Mouse (Mus musculus) MEL (cell line): Measurements from ENCODE around the gene Zfp345.

Experiments
- CTCF ChIP-seq, 3 experiments: IDR thresholded peaks in 2 of 3; conservative IDR thresholded peaks in 1 of 3; 2 replicates each; pipeline ENCODE4 v1.5.1; 2011 to 2012; ENCODE audit warnings: low read length in 3 of 3, low read depth in 2 of 3, mild to moderate bottlenecking in 2 of 3, improper control_type of control experiment in 1 of 3, inconsistent platforms in 1 of 3, mixed read lengths in 1 of 3, moderate library complexity in 1 of 3; ENCODE audit not compliant: control insufficient read depth in 1 of 3, insufficient read depth in 1 of 3, poor library complexity in 1 of 3, severe bottlenecking in 1 of 3
- GATA1 ChIP-seq: IDR thresholded peaks from 2 replicates; pipeline ENCODE4 v1.6.1; 2011; ENCODE audit warnings: low read depth, low read length, improper control_type of control experiment
- MAFK ChIP-seq: IDR thresholded peaks from 2 replicates; pipeline ENCODE4 v1.6.1; 2011; ENCODE audit warnings: low read depth, mild to moderate bottlenecking, low read length, improper control_type of control experiment, borderline replicate concordance
- MAX ChIP-seq: IDR thresholded peaks from 2 replicates; pipeline ENCODE4 v1.6.1; 2011; ENCODE audit warnings: low read length, improper control_type of control experiment
- TAL1 ChIP-seq: IDR thresholded peaks from 2 replicates; pipeline ENCODE4 v1.6.1; 2012; ENCODE audit warnings: mild to moderate bottlenecking, inconsistent platforms, low read length, moderate library complexity, mixed read lengths

- TF ChIP-seq TAL1, result no peak
- TF ChIP-seq MAX, result no peak
- no peak for TF ChIP-seq GATA1
- no peak for TF ChIP-seq CTCF (IDR thresholded peaks at IDR 0.05 in 2 of 3, conservative IDR thresholded peaks at IDR 0.05 in 1 of 3; ENCODE audit: control insufficient read depth in 1 of 3, insufficient read depth in 1 of 3, low read depth in 2 of 3, low read length in 3 of 3, poor library complexity in 1 of 3, severe bottlenecking in 1 of 3)
- TF ChIP-seq MAFK, result no peak
Measured at GRCm38 (mm10) chr2:150525703-150526207, 40.9 kb upstream of the Zfp345 start.
